Mouse (Mus musculus) adrenal gland, postnatal 10 days (tissue): ENCODE results near the gene Rbm3. TPM values are rescaled to one million over a fixed set of nuclear protein-coding genes. Genes with fewer than 3 reads are reported as not detected.

Experiments
- DNase-seq: peaks from one replicate; pipeline ENCODE4 v3.0.0; 2021; ENCODE audit warnings: mixed read lengths
- long read RNA-seq, 2 experiments: library from polyadenylated mRNA; stranded (forward); transcript quantifications; one replicate each; pipeline ENCODE4 v2.0.0; 2021
- total RNA-seq, 2 experiments: library from RNA; stranded (reverse); gene quantifications; 2 replicates each; pipeline ENCODE4 v1.2.3; 2021

The Rbm3 gene
- total RNA-seq = 100 to 1,000 TPM; 312 to 347 TPM
- long read RNA-seq, experiment 1, transcript Rbm3-202 (7 exons, 1,183 nt) = minor isoform, 42 of 330 reads
- long read RNA-seq, experiment 1, transcript Rbm3-206 (7 exons, 1,338 nt) = major isoform, 121 of 330 reads
- long read RNA-seq, experiment 1, transcript Rbm3-204 (7 exons, 1,152 nt) = minor isoform, 38 of 330 reads
- long read RNA-seq, experiment 1, transcript Rbm3-203 (7 exons, 1,225 nt) = minor isoform, 97 of 330 reads
- long read RNA-seq, experiment 1, partial matches to known transcripts = 13 of 330 reads
- long read RNA-seq, experiment 1, other reads (novel, unspliced or antisense) = 14 of 330 reads
- long read RNA-seq, experiment 2, transcript Rbm3-206 (7 exons, 1,338 nt) = major isoform, 53 of 158 reads
- long read RNA-seq, experiment 2, transcript Rbm3-204 (7 exons, 1,152 nt) = minor isoform, 15 of 158 reads
- long read RNA-seq, experiment 2, transcript Rbm3-203 (7 exons, 1,225 nt) = minor isoform, 51 of 158 reads
- long read RNA-seq, experiment 2, transcript Rbm3-202 (7 exons, 1,183 nt) = minor isoform, 19 of 158 reads
- long read RNA-seq, experiment 2, partial matches to known transcripts = 10 of 158 reads
- long read RNA-seq, experiment 2, other reads (novel, unspliced or antisense) = 5 of 158 reads

DNA sequence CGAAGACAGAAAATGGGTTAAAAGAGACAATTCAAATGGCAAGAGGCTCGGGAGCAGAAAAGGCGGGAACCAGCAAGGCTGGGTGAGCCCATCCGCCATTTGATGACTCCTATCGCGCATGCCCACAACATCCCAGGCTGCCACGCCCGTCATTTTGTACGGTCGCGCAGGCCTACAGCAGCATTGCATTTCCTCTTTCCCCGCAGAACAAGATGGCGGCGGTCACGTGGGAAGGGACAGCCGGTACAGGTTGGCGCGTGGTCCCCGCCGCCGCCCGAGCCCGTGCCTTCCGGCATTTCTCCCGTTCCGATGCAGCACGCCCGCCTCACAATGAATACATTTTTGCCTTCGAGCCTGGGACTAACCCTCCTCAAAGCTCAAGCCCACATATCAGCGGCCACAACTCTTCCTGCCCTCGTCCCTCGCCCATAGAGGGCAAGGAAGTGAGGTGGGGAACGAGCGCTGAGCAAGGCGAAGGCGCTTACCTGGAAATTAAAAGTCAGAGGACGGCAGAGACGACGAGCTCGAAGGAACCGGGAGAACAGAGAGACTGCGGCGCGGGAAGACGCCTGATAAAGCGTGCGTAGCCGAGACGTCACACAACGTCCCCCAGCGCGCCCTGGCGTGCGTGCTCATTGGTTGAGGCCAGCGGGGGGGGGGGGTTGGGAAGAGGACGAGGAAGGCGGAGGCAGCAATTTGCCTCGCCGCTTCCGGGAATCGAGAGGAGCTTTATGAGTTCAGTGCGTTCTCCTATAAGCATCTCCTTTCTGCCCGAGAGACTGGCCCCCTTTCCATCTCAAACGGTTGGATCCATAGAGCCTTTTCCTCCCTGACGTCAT is at the start of gene Rbm3:
Gene Rbm3, minus strand, starts transcription at position 728 of the 839 bp plus-strand sequence.
- DNase-seq = peak; percentile 86

DNA sequence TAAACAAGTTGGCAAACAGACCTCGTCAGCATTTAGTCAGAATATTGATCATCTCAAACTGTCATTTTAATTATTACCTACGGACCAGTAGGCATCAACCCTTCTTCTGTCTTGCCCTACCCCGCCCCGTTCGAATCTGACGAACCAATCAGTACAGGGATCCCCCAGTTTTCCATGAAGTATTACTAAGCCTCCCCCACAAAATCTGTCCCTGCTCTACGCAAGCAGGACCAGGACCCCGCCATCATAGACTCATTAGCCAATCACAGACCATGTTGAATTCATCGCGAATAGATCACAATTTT is 47.7 kb upstream of the Rbm3 start, which contains the start of gene Ebp:
Gene Ebp, minus strand, starts transcription at position 94 of the 305 bp plus-strand sequence.
- DNase-seq = peak; percentile 8

DNA sequence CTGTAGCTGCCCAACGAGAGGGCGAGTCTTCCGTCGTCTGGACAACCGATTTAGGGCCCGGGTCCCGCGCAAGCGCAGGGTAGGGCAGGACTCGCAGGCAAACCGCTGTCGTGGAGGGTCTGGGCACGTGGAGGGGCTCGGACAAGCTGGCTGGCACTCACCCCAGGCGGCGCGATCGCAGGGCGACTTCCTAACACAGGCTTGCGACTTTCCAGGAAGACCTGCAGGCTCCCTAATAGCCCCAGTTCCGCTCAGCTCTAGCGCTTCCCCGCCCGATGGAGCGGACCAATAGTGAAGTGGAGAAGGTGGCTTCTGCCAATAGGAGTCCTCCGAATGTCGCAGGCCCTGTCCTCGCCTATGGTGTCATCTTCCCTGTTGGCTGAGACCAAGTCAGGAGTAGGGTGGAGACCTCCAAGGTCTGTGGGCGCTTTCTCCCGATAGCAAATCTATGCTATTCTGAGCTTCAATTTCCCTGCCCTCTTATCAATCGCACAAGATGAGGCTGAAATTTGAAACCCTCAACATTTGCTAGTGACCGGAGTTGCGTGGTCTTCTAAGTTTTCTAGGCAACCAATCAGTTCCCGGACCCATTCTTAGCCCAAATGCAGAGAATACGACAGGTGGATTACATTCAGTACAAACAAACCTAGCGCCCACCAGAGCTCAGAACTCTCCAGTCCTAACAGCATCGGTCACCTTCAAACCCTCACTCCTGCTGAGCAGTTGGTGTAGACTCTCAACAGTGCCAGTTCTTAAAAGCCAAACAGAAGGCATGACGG is 47.1 kb upstream of the Rbm3 start:
- DNase-seq = peak; percentile 83

DNA sequence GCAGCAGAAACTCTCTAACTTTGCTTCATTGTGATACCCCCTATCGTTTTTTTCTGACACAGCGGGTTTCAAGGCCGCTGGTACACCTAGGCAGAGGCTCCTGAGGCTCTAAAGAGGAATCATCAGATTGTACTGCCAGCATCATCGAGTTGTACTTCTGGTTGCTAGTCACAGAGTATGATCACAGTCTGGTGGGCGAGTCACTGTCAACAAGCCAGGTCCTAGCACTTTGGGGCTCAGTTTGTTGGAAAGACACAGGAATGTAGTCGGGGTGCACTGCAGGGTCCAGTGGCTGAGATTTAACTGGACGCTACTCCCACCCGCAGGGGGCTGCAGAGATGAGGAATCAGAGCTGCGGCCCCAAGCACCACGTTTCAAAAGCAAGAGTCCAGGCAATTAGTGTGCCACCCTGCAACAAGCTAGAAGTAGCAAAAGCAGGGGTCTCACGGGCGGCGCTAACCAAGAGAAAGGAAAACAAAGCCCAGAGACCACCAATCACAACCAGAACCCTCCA is 46.5 kb upstream of the Rbm3 start:
- DNase-seq = peak; percentile 5

DNA sequence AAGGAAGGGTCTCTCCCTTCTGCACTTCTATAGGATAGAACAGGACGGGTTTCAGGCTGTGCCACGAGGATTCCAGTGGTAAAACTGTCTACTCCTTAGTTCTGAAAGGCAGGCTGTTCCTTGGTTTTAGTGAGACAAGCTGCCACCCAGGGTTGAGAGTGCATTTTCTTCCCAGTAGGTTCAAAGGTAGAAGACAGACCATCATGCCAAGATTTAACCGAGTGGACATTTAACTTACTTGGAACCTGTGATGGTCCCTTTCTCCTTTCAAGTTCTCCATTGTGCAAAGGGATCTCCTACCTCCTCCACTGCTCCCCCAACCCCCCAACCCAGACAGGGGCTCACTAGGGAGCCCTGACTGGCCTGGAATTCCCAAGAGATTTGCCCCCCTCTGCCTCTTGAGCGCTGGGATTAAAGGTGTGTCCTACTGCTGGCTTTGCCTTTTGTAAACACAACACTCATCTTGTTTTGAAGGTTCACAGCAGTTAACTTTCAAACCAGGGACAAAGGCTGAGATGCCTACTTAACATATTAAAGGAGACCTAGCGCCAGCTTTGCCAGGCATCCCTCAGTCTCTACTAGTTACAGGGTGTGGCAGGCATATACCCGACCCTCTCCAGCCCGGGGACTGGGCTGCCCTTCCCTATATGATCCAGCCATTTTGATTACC is 37.3 kb upstream of the Rbm3 start:
- DNase-seq = no peak

DNA sequence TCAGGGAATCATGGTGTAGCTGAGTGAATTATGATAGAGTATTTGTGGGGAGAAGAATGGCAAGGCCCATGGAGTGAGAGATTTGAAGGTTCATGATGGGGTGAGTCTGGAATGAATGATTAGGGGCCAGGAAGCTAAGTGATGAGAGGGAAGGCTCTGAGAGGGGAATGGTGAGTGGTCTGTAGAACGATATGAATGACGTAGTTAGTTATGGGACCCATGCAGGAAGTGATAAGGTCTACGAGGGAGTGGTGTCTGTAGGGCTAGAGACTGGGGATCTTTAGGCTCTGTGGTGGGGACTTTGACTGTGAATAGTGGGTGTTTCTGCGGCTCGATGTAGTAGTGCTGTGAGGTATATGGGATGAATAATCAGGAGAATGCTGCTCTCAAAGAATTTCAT is 34.0 kb upstream of the Rbm3 start:
- no peak for DNase-seq

DNA sequence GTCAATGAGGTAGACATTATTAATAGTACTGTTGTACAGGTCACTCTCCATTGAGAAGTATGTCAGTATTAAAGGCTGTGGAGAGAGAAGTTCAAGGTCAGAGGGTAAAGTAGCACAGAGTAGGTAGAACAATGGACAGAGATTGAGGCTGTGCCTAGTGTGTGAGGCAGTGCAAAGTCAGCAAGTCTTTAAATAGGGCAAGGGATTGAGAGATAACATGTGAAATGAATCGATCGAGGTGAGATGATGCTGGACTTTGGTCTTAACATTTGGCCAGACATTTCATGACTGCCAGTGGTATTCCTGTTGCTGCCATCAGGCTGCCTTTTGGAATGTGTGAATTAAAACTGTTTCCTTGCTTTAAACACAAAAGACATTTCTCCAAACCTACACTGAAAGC is 33.2 kb upstream of the Rbm3 start:
- no peak for DNase-seq

DNA sequence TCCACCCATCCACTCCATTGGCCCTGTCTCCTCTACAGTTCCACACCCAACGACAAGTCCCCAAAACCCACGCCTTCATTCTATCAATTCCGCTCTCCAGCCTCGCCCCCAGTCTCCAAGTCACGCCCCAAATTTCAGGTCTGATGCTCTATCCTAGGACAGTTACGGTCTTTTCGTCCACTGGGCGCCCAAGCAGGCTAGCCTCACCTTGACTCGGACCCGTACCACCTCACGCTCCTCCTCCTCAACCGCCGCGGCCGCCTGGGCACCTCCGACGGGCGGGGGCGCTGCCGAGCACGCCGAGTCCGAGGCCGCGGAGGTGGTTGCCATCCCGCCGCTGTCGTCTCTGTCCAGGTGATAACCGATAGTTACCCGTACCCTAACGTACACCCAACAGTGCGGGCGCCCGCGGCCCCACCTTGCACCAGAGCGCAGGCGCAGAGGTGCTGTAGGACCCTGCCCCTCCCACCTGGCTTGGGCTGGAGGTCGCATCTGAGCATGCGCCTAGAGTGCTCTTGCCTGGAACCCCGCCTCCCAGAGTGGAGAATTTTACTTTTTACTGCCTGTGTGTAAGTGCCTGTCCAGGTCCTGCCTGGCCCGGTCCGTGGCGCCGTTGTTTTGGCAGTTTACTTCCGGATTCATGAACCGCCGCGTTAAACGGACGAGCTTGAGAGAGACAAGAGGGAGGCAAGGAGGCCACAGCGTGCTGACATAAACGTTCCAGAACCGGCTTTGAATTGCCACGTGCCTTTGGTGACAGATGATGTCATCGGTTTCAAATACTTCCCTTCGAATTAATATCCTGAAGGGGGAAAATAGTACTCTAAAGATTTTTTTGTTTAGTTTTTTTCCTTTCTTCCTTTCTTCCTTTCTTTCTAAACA is 30.1 kb upstream of the Rbm3 start, which contains the start of gene Tbc1d25:
Gene Tbc1d25, minus strand, starts transcription at position 678 of the 882 bp plus-strand sequence.
- peak; percentile 87 for DNase-seq

DNA sequence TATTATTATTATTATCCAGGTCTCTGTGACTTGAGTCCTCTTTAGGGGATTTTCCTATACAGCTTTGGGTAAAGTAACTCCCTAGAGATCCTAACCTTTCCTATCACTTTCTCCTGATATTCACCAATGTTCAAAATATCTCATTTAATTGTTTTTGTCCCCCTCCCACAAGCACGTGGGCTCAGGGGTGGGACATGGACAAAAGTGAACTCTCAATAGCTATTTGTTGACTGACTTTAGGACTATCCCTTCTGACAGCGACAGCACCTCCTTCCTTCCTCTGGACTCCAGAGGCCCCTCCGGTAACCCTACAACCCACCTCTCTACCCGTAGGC is 29.5 kb upstream of the Rbm3 start:
- no peak for DNase-seq

DNA sequence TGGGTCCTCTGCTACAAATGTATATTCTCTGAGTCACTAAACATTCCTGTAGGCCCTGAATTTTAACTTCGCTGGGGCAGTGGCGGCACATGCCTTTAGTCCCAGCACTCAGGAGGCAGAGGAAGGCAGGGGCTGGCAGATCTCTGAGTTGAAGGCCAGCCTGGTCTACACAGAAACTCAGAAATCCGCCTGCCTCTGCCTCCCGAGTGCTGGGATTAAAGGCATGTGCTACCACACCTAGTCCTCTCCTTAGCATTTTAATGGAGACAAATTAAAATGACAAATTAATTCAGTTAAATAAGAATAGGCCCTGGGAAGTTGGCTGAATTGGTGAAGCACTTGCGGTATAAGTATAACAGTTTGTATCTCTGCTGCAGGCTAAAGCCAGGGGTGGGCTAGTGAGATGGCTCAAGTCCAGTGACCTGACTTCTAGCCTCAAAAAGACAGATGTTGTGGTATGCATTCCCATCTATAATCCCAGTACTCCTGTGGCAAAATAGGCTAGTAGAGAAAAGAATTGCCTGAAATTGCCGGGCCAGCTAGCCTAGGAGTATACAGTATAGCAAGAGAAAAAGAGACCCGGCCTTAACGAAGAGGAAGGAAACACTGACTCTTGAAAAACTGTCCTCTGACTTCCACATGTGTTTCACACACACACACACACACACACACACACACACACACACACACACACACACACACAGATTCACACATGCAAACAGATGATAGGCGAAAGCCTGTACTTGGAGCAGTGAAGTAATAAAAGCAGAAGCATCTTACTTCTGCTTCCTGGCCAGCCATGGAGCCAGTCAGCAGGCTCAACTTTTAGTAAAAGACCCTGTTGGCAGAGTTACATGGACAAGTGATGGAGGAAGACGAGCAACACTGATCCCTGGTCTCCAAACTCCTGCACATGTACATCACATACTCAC is 22.3 kb upstream of the Rbm3 start:
- DNase-seq = no peak

DNA sequence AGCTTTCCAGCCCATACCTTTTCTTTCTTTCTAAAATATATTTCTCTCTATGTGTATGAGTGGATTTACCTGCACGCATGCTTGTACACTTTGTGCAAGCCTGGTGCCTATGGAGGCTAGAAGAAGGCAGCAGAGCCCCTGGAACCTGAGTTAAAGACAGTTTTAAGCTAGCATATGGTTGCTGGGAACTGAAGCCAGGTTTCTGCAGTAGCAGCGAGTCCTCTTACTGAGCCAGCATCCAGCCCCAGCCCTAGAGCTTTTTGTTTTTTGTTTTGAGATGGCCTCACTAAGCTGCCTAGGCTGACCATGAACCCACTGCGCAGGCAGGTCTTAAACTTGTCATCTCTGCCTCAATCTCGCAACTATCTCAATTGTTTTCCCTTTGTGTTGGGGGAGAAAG is 18.8 kb upstream of the Rbm3 start:
- no peak for DNase-seq

DNA sequence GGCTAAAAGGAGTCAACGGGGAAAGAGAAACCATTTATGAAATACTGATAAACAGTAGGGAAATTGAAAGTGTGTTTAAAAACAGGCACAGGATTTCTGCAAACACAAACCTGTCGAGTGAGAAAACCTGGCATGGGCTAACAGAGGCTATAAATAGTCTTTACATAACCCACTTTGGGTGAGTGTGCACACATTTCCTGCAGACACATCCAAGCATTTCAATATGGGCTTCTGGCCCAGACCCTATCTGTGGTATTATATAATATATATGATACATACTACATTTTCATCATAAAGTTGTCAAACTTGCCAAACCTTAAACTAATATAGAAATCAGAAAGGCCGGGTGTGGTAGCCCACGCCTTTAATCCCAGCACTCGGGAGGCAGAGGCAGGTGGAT is 17.4 kb upstream of the Rbm3 start:
- DNase-seq = no peak

DNA sequence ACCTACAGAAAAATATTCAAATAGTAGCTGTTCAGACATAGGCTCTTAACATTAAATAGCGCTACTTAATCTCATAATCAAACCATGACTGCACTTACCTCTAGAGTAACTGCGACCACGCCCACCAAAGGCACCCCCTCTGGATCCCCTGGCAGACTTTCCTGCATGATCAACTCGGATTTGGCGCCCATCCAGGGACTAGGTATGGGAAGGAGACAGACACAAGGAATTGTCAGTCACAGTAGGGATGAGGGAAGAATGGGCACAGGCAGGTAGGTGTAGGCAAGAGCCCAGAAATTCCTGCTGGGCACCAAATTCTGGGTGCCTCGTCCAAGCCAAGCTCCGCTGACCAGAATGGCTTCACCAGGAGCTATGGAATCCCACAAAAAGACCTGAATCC is 1.9 kb downstream of the Rbm3 start:
- DNase-seq = no peak

DNA sequence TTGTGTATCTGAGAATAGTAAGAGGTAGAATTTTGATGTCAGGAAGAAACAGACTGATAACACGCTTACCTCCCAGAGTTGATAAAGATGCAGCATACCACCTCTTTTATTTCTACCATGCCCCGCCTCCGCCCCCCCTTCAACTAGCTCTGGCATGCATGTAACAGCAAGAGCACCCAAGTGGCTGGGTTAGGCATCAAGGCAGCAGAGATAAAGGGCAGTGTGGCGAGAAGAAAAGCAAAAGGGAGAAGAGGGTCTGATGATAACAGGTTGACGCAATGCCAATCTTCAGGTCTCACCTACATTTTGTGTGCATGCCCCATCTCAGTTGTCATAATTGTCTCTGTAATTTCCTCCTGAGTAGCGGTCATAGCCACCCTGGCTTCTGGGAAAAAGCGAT is 2.7 kb downstream of the Rbm3 start:
- DNase-seq = no peak

DNA sequence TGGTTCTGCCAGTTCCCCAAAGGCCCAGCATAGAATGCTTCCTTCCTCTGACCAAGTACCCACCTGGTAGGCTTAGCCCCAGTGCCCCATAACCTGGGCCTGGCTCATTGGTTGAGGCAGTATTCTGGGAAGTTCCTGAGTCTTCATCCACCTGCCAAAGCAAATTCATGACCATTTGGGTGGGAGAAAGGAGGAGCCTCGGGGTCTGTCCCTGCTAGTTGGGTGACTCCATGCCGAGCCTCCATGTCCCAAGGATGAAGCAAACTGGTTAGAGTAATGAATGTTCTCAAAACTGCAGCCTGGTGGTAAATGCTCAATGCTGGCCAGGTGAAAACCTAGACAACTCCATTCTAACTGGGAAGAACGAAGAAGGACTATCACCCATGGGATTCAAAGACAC is 4.6 kb downstream of the Rbm3 start:
- no peak for DNase-seq

DNA sequence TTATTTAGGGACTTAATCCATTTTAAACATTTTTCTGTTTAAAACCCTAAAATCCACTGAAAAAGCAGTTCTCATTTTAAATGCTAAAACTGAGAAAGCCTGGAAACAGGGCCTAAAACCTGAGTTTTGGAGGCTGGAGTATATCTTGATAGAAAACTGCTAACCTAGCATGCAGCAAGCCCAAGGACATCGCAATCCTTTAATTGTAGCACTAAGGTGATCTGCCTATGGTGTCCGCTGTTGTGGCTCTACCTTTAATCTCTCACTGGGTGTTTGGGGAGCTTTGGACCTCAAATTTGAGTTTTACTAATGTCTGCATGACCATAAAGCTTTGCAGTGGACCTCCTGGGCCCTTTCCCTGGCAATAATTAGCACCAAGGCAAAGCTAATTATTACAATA is 5.2 kb downstream of the Rbm3 start:
- no peak for DNase-seq

DNA sequence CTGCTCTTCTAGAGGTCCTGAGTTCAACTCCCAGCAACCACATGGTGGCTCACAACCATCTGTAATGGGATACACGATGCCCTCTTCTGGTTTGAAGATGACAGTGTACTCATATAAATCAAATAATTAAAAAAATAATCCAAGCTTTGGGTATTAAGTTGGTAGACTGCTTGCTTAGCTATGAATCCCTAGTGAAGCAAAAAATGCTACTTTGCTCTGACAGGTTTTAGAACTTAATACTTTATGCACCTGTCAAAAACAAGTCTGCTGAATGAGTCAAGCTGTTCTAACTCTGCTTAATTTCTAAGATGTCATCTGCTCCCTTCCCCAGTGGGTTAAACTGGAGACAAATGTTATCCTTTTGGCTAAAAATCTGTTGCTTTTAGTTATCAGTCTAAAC is 6.2 kb downstream of the Rbm3 start:
- DNase-seq = no peak

DNA sequence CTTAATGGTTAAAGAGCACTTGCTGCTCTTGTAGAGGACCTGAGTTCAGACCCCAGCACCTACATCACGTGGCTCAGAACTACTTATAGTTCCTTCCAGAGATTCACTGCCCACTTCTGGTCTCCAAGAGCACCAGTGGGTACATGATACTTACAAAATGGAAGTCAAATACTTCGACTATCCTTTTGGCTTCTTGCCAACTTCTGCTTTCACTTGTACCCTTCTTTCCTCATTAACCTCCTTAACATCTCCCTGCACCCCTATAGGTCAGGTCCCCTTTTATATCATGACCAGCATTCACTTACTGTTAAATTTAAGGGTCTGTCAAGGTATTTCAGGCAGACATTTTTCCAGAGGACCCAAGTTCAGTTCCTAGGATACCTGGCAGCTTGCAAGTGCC is 9.8 kb downstream of the Rbm3 start:
- no peak for DNase-seq
